Mouse (Mus musculus) testis, adult 2 months (tissue): ENCODE results near the gene Unc13d.

Source experiments
- CTCF ChIP-seq: fragments of 200-500 bp; IDR thresholded peaks from 2 replicates; pipeline ENCODE4 v1.5.1; 2012; ENCODE audit warnings: low read depth, mild to moderate bottlenecking, inconsistent platforms, low read length, moderate library complexity; ENCODE audit not compliant: control insufficient read depth, insufficient read depth, insufficient replicate concordance
- POLR2A ChIP-seq: fragments of 200-500 bp; IDR thresholded peaks from 2 replicates; pipeline ENCODE4 v1.6.1; 2012; ENCODE audit warnings: low read depth, mild to moderate bottlenecking, inconsistent platforms, low read length, moderate library complexity; ENCODE audit not compliant: control insufficient read depth

DNA sequence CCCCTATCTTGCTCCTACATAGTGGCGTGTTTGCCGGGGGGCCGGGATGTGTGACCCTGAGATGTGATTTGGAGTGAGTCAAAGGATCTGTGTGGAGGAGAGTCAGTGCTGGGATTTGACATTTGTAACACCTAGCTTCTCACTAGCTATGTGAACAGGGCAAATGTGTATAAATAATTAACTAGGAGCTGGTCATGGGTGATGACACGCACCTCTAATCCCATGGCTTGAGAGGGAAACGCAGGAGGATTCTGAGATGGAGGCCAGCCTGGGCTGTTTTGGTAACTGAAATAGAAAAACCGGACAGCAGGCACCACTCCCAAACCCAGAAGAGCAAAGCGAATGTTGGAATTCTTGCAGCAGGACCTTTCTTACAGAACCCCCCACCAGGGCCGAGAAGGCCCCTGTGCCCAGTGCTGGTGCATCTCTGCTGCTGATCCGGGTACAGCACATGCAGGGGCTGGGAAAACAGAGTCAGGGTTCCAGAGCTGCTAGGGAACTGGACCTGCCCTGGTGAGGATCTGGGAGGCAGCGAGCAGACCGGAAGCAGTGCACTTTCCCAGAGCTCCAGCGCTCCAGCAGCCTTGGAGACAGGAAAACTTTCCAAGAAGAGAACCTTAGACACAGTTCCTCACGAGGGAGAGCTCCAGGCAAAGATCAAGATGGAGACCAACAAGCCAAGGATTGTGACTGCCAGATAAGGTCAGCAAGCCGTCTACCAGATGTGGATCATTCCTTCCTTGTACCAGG is 21.1 kb upstream of the Unc13d start:
- peak; percentile 27; the same call in 1 of the 2 replicates for TF ChIP-seq POLR2A
- no peak for TF ChIP-seq CTCF
